Mouse (Mus musculus): ENCODE measurements around the gene Dixdc1. TPM values are rescaled to one million over a fixed set of nuclear protein-coding genes. Genes with fewer than 3 reads are reported as not detected.

Gene Dixdc1
- polyA plus RNA-seq, 1 experiment from 2014 or later = 29.9 TPM

DNA sequence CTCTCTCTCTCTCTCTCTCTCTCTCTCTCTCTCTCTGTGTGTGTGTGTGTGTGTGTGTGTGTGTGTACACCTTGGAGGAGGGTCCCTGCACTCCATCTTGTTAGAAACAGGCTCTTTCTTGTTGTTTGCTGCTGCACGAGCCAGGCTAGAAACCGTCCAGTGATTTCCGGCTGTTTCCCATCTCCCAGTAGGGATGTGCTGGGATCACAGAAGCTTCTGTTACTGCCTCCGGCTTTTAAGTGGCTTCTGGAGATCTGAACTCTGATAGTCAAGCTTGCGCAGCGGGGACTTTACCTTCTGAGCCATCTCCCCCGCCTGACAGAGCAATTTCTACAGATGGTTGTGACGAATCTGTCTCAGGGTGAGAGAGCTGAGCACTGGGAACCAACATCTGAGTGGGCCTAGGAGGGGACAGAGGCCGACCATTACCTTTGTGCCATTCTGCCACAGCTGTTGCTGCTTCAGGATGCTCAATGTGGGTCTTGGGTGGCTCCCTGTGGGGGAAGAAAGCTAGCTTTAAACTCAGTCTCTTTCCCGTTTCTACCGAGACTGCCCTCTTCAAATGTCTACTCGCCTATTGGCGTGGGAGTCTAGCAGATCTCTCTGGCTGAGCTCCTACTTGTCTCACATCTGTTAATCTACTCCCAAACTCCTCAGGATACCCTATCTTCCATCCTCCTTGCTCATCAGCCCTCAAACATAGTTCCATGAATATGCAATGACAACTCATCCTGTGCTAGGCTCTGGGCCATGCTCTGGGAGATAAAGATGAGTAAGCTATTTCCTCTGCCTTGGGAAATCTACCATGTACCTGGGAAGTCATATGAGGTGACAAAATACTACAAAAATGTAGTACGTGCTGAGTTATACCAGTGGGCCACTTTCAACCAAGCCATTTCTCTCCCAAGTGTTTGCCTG is 1.8 kb upstream of the Dixdc1 start:
- H3K9ac ChIP-seq = no peak overlapping the region
- WGBS = 89% methylated on average over 14 of the region's 14 CpGs
- H3K27me3 ChIP-seq (replicated peaks) = no peaks in the 10 kb centered on the region
- ATAC-seq (ENCODE audit: low FRiP score, low read depth) = no peak
- H3K4me1 ChIP-seq = peaks cover 14% of the 10 kb centered on the region
- no peak overlapping the region for H3K4me3 ChIP-seq
- no peaks in the 10 kb centered on the region for H3K36me3 ChIP-seq
- no peak overlapping the region for H3K27ac ChIP-seq
- no peaks in the 10 kb centered on the region for H3K9me3 ChIP-seq
- no peak overlapping the region for H3K4me2 ChIP-seq (replicated peaks)

DNA sequence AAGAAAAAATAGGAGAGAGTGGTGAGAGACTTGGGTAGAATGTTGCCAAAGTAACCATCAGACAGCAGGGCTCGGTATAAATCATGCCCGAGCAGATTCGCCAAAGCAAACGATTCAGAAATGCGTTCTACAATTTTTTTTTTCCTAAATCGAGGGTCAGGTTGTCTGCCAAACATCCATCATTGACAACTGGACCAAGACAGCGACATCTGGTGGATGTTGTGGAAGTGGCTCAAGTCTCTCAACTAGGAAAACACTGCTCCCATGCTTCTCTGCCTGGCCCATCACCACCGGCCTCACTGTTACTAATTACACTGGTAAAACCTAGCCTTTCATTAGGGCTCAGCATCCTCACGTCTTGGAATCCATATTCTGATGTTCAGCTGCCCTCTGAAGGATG is 4.3 kb downstream of the Dixdc1 start:
- no peaks in the 10 kb centered on the region for H3K9me3 ChIP-seq
- peaks cover 17% of the 10 kb centered on the region for H3K4me1 ChIP-seq
- peak overlapping the region; percentile 43 for H3K4me2 ChIP-seq (replicated peaks)
- H3K4me3 ChIP-seq = no peak overlapping the region
- H3K27me3 ChIP-seq (replicated peaks) = no peaks in the 10 kb centered on the region
- ATAC-seq (ENCODE audit: low FRiP score, low read depth) = no peak
- WGBS = 6% methylated on average over 9 of the region's 9 CpGs
- H3K27ac ChIP-seq = no peak overlapping the region
- no peaks in the 10 kb centered on the region for H3K36me3 ChIP-seq
- no peak overlapping the region for H3K9ac ChIP-seq

DNA sequence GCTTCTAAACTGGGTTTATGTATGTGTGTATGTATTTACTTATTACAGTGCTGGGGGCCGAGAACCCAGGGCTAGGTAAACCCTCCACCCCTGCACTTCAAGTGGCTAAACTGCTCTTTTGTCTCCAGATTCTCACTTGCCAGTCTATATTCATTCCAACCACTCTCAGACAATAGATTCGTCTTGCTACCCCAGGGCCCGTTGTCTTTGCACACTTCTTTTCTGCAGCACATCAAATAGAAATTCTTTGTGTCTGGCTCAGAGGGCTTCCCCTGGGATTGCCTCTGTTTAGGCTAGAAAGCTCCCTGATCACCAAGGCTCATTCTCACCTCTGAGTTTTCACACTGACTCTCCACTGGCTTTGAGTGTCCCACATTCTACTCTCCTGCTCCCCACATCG is 6.8 kb downstream of the Dixdc1 start:
- H3K27me3 ChIP-seq (replicated peaks) = no peaks in the 10 kb centered on the region
- no peaks in the 10 kb centered on the region for H3K9me3 ChIP-seq
- no peak overlapping the region for H3K9ac ChIP-seq
- H3K4me2 ChIP-seq (replicated peaks) = no peak overlapping the region
- H3K36me3 ChIP-seq = no peaks in the 10 kb centered on the region
- no peak overlapping the region for H3K4me3 ChIP-seq
- peaks cover 12% of the 10 kb centered on the region for H3K4me1 ChIP-seq
- no peak overlapping the region for H3K27ac ChIP-seq
- 3% methylated on average over 4 of the region's 4 CpGs for WGBS
- ATAC-seq (ENCODE audit: low FRiP score, low read depth) = no peak

DNA sequence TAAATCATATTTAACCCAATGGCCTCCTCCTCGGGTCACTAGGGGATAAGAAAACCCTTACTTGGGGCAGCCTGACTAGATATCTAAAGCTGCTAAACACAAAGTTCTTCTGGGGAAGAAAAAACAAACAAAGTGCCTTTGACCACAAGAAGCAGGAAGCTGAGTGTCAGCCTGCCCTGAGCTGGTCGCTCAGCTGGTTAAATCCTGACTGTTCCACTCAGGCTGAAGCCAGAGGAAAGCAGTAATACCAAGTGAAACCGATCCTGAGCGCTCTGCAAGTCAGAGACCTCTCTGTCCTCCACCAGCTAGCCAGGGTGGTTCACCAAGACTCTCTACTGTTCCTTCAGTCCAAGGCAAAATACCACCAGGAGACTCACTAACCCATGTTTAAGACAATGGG is 9.7 kb downstream of the Dixdc1 start:
- H3K9ac ChIP-seq = no peak overlapping the region
- no peaks in the 10 kb centered on the region for H3K27me3 ChIP-seq (replicated peaks)
- H3K27ac ChIP-seq = no peak overlapping the region
- no peak overlapping the region for H3K4me3 ChIP-seq
- H3K9me3 ChIP-seq = no peaks in the 10 kb centered on the region
- H3K4me1 ChIP-seq = peaks cover 38% of the 10 kb centered on the region
- no peak overlapping the region for H3K4me2 ChIP-seq (replicated peaks)
- no peak for ATAC-seq (ENCODE audit: low FRiP score, low read depth)
- H3K36me3 ChIP-seq = no peaks in the 10 kb centered on the region
- 60% methylated on average over 4 of the region's 4 CpGs for WGBS

DNA sequence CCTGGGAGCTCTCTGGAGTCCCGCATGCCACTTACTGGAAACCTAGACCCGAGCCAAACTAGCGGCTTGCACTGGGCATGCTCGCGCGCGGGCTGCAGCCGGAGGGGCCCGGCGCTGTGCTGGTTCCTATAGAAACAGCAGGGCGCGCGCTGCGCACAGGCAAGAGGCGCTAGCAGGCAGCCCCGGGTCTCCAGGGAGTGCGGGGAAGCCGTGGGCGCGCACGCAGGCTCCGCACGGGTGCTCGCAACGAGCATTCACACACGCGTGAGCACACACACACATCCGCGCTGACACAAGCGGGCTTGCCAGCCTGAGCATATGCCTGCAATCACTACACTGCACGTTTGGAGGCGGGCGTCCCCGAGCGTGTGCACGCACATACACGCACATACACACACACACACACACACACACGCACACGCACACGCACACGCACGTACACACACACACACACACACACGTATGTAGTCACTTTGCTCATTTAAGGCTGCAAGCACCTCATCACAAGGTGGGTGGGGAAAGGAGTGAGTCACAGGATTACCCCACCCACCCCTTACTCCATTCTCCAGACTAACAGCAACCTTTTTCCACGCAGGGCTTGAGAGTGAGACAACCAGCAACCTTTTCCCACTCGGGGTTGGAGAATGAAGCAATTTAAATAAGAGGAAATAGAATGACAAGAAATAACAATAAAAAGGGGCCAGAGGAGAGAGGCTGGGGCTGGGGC is 11.2 kb downstream of the Dixdc1 start:
- peaks cover 51% of the 10 kb centered on the region for H3K4me1 ChIP-seq
- peak overlapping the region; percentile 88 for H3K4me2 ChIP-seq (replicated peaks)
- ATAC-seq (ENCODE audit: low FRiP score, low read depth) = peak; percentile 95
- peak overlapping the region; percentile 77 for H3K9ac ChIP-seq
- no peaks in the 10 kb centered on the region for H3K36me3 ChIP-seq
- H3K9me3 ChIP-seq = no peaks in the 10 kb centered on the region
- peak overlapping the region; percentile 68 for H3K4me3 ChIP-seq
- under 1% methylated on average over 45 of the region's 45 CpGs for WGBS
- no peaks in the 10 kb centered on the region for H3K27me3 ChIP-seq (replicated peaks)
- peak overlapping the region; percentile 59 for H3K27ac ChIP-seq

DNA sequence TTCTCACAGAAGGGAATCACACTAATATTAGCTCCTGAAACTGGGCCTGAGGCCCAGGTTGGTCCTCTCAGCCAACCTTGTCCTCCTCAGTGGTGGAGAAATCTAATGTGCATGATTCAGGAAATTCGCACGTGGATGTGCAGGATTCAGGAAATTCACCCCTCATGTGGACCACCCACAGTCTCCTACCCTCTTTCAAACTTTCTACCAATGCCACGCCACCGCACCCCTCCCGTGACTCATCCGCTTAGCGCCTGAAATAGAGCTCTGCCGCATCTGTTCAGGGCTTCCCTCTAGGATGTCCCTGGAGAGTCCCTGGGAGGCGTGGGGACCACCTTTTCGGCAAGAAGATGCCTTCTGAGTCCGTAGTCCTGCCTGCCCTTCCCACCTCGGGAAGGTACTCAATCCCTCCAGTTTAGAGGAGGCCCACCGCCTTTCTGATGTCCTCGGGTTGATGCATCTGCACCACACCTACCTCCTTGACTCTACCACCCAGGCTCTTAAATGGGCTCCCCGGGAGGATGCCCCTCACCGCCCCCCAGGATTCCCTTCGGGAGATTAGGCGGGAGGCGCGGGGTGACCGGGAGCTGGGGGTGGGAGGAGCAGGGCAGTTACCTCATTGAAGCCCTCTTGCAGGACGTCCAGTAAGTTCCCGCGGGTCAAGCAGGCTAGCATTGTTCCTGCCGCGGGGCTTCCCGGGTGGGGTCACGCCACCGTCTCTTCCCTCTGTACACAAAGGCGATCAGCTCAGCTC is 12.0 kb downstream of the Dixdc1 start:
- no peak for ATAC-seq (ENCODE audit: low FRiP score, low read depth)
- peak overlapping the region; percentile 88 for H3K4me2 ChIP-seq (replicated peaks)
- 2% methylated on average over 30 of the region's 30 CpGs for WGBS
- peak overlapping the region; percentile 68 for H3K4me3 ChIP-seq
- H3K9ac ChIP-seq = peak overlapping the region; percentile 77
- no peaks in the 10 kb centered on the region for H3K27me3 ChIP-seq (replicated peaks)
- no peaks in the 10 kb centered on the region for H3K36me3 ChIP-seq
- H3K9me3 ChIP-seq = no peaks in the 10 kb centered on the region
- peaks cover 52% of the 10 kb centered on the region for H3K4me1 ChIP-seq
- peak overlapping the region; percentile 59; the same call in 1 of the 2 replicates for H3K27ac ChIP-seq

DNA sequence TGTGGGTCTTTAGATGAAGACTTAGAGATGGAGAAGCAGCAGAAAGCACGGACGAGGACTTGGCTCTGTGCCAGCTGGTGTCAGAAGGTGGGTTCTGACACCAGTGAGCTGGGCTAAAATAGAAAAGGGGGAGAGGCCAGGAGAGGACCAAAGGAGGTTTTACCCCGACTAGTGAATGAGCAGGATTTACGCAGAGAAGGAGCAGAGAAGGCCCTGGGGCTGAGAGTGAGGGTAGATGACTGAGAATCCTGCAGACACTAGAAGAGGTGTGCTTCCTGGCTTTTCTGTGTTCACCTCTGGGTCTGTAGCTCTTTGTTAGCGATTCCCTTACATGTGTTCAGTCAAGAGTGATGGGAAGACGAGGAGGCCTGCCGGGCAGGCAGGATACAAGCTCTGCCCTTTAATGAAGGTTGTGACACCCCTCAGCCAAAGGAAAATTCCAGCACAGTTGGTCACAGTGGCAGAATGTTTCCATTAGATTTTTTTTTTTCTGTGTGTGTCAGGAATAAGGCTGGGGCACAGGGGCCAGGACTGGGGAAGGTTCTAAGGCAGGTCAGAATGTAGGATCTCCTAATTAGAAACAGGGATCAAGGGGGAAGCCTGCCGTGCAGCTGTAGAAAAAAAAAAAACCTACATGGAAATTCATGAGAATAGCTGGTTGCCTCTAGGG is 13.3 kb downstream of the Dixdc1 start:
- Histone ChIP-seq H3K4me1 (peaks cover 59% of the 10 kb centered on the region), H3K9me3 (no peaks in the 10 kb centered on the region), H3K9ac (no peak overlapping the region; the same call in 1 of the 2 replicates), H3K4me3 (peak overlapping the region; percentile 68; the same call in 1 of the 2 replicates), H3K36me3 (no peaks in the 10 kb centered on the region), H3K27me3 (replicated peaks) (no peaks in the 10 kb centered on the region), H3K27ac (peak overlapping the region; percentile 37; the same call in 1 of the 2 replicates), H3K4me2 (replicated peaks) (peak overlapping the region; percentile 88)
- no peak for ATAC-seq (ENCODE audit: low FRiP score, low read depth)
- 42% methylated on average over 8 of the region's 8 CpGs for WGBS

DNA sequence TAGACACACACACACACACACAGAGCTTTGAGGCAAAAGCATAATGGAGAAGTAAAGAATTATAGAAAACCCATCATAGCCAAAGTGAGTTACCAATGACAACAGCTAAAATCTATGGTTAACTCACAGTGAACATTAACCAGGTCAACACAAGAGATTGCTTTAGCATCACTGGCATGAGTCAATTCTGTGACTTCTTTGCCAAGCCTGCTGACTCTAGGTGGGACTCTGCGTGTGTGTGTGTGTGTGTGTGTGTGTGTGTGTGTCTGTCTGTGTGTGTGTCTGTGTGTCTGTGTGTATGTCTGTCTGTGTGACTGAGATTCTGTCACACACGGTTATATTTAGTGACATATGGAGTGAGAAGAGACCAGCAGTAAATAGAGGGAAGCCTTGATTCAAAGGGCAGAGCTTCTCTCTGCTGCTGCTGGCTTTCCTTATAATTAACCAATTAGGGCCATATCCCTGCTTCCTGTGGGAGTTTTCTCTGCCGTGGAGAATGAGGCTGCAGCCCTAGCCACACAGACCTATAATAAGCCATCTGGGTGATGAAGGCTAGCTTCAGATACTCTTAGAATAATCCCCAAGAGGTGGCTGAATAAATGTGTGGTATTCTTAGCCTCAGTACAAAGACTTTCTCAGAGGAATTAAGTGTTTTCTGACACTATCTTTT is 14.5 kb downstream of the Dixdc1 start:
- whole genome bisulfite sequencing = 36% methylated on average over 3 of the region's 3 CpGs
- Histone ChIP-seq H3K27ac (0 out of 2 replicates have a peak overlapping the region, but pooled peaks have one; percentile 15), H3K9ac (0 out of 2 replicates have a peak overlapping the region, but pooled peaks have one; percentile 8), H3K27me3 (replicated peaks) (no peaks in the 10 kb centered on the region), H3K4me2 (replicated peaks) (peak overlapping the region; percentile 41), H3K4me3 (no peak overlapping the region), H3K36me3 (no peaks in the 10 kb centered on the region), H3K9me3 (no peaks in the 10 kb centered on the region), H3K4me1 (peaks cover 61% of the 10 kb centered on the region)
- no peak for ATAC-seq (ENCODE audit: low FRiP score, low read depth)

DNA sequence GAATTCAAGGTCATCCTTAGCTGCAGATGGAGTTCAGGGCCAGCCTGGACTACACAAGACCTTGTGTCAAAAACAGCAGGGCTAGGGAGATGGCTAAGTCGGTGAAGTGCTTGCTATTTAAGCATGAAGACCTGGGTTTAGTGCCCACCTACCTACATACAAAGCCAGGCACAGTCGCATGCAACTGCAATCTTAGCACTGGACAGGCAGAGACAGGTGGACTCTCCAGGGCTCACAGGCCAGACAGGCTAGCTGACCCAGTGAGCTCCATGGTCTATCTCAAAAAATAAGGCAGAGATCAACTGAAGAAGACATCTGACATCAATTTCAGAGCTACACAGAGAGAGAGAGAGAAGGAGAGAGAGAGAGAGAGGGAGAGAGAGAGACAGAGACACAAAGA is 15.2 kb downstream of the Dixdc1 start:
- Histone ChIP-seq H3K4me3 (no peak overlapping the region), H3K36me3 (no peaks in the 10 kb centered on the region), H3K27ac (no peak overlapping the region), H3K4me2 (replicated peaks) (peak overlapping the region; percentile 41), H3K4me1 (peaks cover 61% of the 10 kb centered on the region), H3K27me3 (replicated peaks) (no peaks in the 10 kb centered on the region), H3K9me3 (no peaks in the 10 kb centered on the region), H3K9ac (0 out of 2 replicates have a peak overlapping the region, but pooled peaks have one; percentile 5)
- ATAC-seq (ENCODE audit: low FRiP score, low read depth) = no peak
- WGBS = 90% methylated on average over 2 of the region's 2 CpGs

DNA sequence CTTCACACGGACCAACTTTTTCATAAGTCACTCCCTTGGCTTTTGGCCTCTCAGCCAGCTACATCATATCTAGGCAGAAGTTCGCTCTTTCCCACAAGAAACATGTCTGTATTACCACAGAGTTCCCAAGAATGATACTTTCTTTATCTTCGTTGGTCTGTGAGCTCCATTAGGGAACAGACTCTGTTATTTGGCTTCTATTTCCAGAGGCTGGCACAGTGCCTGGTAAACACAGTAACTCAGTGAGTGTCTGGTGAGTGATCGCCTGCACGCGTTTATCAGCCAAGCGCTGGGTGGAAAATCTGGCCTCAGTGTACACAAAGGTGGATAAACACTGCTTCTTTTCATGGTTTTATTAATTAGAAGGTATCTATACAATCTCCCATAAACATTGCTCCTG is 15.9 kb downstream of the Dixdc1 start:
- Histone ChIP-seq H3K9me3 (no peaks in the 10 kb centered on the region), H3K27ac (no peak overlapping the region; the same call in 1 of the 2 replicates), H3K27me3 (replicated peaks) (no peaks in the 10 kb centered on the region), H3K9ac (no peak overlapping the region), H3K4me1 (peaks cover 61% of the 10 kb centered on the region), H3K36me3 (no peaks in the 10 kb centered on the region), H3K4me2 (replicated peaks) (peak overlapping the region; percentile 35), H3K4me3 (no peak overlapping the region)
- 54% methylated on average over 7 of the region's 7 CpGs for WGBS
- no peak for ATAC-seq (ENCODE audit: low FRiP score, low read depth)

DNA sequence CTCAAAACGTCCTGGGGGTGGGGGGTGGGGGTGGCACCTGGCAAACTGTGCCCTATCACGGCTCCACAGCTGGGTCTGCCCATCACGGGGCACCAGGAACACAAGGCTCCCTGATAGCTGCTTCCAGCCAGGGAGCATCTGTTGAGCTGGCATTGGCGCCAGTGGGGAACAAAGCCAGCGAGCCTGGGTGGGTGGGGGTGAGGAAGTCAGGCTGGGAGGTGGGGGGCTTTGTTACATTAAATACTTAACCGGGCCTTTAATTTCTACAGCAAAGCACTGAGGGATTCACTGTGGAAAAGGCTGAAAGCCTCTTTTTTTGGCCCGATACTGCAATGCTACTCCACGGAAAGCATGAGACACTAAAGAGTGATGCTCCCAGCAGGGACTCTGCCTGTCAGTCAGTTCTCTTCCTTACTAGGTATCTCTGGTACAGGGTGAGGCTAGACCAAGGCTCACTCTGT is 16.8 kb downstream of the Dixdc1 start:
- no peak overlapping the region for H3K9ac ChIP-seq
- no peaks in the 10 kb centered on the region for H3K27me3 ChIP-seq (replicated peaks)
- no peaks in the 10 kb centered on the region for H3K9me3 ChIP-seq
- no peak overlapping the region for H3K27ac ChIP-seq
- peaks cover 54% of the 10 kb centered on the region for H3K4me1 ChIP-seq
- WGBS = 36% methylated on average over 8 of the region's 8 CpGs
- H3K4me2 ChIP-seq (replicated peaks) = no peak overlapping the region; the same call in 1 of the 2 replicates
- ATAC-seq (ENCODE audit: low FRiP score, low read depth) = no peak
- no peaks in the 10 kb centered on the region for H3K36me3 ChIP-seq
- no peak overlapping the region for H3K4me3 ChIP-seq
